Mouse (Mus musculus) neural tube, embryonic 13.5 days (tissue): ENCODE measurements around the gene Zfp652. TPM values are rescaled to one million over a fixed set of nuclear protein-coding genes. Genes with fewer than 3 reads are reported as not detected.
A peak's percentile ranks its signal among the peaks of the same experiment; 100 is the strongest.

Experiments used
- ATAC-seq: fragments of 200-750 bp; cut with Nextera tagmentation; 2 replicates; pipeline ENCODE4 v1.8.0; 2017; ENCODE audit warnings: low read depth, mild to moderate bottlenecking, moderate TSS enrichment, moderate library complexity
- H3K27ac ChIP-seq: fragments of 300-500 bp; sonication (generic); replicated peaks from 2 replicates; pipeline ENCODE4 v1.5.1; 2015; ENCODE audit warnings: moderate library complexity, mild to moderate bottlenecking, inconsistent platforms
- H3K27me3 ChIP-seq: fragments of 300-500 bp; sonication (generic); 2 replicates; pipeline ENCODE4 v1.6.1; 2015; ENCODE audit warnings: mild to moderate bottlenecking, inconsistent platforms
- H3K36me3 ChIP-seq: fragments of 300-500 bp; sonication (generic); 2 replicates; pipeline ENCODE4 v1.6.1; 2015; ENCODE audit warnings: mild to moderate bottlenecking, inconsistent platforms
- H3K4me1 ChIP-seq: fragments of 300-500 bp; sonication (generic); replicated peaks from 2 replicates; pipeline ENCODE4 v1.6.1; 2015; ENCODE audit warnings: inconsistent platforms
- H3K4me2 ChIP-seq: fragments of 300-500 bp; sonication (generic); 2 replicates; pipeline ENCODE4 v1.6.1; 2015; ENCODE audit warnings: inconsistent platforms, mild to moderate bottlenecking, moderate library complexity
- H3K4me3 ChIP-seq: fragments of 300-500 bp; sonication (generic); 2 replicates; pipeline ENCODE4 v1.5.1; 2015; ENCODE audit warnings: mild to moderate bottlenecking, inconsistent platforms
- H3K9ac ChIP-seq: fragments of 300-500 bp; sonication (generic); 2 replicates; pipeline ENCODE4 v1.6.1; 2015; ENCODE audit warnings: moderate library complexity, mild to moderate bottlenecking, inconsistent platforms
- H3K9me3 ChIP-seq: fragments of 300-500 bp; sonication (generic); 2 replicates; pipeline ENCODE4 v1.6.1; 2016; ENCODE audit warnings: inconsistent platforms
- WGBS: fragments of 180-500 bp; shearing (Covaris S2); methylation state at CpG from one replicate; pipeline ENCODE4 v1.1.7; 2015; 5-methylcytosine and 5-hydroxymethylcytosine counted together
- polyA plus RNA-seq: library from polyadenylated mRNA; unstranded; fragments of >200 nt; fragmentation: Nextera tagmentation; extraction: Ambion mirVana; gene quantifications from 2 replicates; pipeline ENCODE4 v1.2.1, GENCODE M21; 2015

Gene Zfp652
- polyA plus RNA-seq, 1 experiment from 2014 or later = 30.1 TPM

DNA sequence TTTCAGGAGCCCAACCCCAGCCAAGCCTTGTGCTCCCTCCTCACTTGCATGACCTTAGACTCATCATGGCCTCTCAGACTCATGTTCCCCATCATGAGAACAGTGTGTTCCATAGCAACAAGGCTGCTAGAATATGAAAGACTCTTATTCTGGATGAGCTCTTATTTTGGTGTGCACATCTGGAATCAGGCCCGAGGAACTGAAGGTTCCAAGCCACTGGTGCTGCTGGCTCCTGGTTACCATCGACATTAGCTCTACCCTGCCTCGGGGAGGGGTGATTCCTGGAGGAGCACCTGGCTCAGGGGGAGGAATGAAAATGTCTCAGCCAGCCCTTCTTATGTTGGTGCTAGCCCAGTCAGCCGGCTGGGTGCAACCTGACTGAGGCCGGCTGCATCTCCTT, 102.4 kb downstream of the Zfp652 start:
- 75% methylated on average over 5 of the region's 5 CpGs for WGBS
- H3K9me3 ChIP-seq = no peaks in the 10 kb centered on the region

DNA sequence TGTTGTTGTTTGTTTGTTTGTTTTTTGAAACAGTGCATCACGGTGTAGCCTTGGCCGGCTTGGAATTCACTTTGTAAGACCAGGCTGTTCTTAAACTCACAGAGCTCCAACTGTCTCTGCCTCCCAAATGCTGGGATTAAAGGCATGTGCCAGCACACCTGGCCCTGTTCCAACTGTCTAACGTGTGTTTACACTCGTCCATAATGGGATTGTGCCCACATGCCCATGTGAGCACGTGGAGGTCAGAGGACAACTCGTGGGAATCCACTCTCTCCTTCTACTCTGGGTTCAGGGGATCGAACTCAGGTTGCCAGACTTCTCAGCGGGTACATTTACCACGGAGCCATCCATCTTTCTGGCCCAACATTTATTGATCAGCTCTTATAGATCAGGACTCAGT, 102.9 kb downstream of the Zfp652 start:
- no peak overlapping the region for H3K27ac ChIP-seq
- no peak overlapping the region for H3K4me3 ChIP-seq
- H3K9ac ChIP-seq = no peak overlapping the region

More for the DNA sequence above, 102.4 kb downstream of the Zfp652 start:
- no peak for ATAC-seq
- H3K4me1 ChIP-seq = 0 out of 2 replicates have a peak, but pooled peaks cover 5% of the 10 kb centered on the region
- no peaks in the 10 kb centered on the region for H3K27me3 ChIP-seq
- H3K9ac ChIP-seq = no peak overlapping the region
- H3K4me2 ChIP-seq = no peak overlapping the region
- no peak overlapping the region for H3K27ac ChIP-seq
- no peaks in the 10 kb centered on the region for H3K36me3 ChIP-seq
- H3K4me3 ChIP-seq = no peak overlapping the region

DNA sequence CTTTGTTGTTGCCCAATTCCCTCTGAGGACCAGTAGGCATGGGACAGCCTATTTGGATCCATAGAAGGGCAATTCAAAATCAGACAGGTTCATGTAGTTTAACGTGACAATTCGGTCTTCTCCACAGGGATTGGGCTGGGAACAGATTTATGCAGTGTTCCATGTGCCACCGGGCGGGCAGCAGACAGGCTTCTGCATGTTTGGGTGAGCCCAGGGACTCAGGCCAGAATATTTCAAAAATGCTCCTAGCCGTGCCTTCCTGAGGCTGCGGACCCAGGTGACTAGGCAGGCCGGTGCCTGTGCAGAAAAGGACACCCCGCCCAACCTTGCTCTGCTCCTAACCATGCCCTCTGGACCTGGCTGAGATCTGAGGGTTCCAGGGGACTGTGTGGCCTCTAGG, 106.7 kb downstream of the Zfp652 start:
- H3K27ac ChIP-seq = no peak overlapping the region
- H3K4me1 ChIP-seq = peaks cover 7% of the 10 kb centered on the region; the same call in 1 of the 2 replicates
- no peak overlapping the region for H3K4me3 ChIP-seq
- WGBS = 88% methylated on average over 8 of the region's 8 CpGs
- no peak for ATAC-seq
- peaks cover 15% of the 10 kb centered on the region for H3K27me3 ChIP-seq
- H3K4me2 ChIP-seq = no peak overlapping the region
- H3K36me3 ChIP-seq = no peaks in the 10 kb centered on the region
- no peaks in the 10 kb centered on the region for H3K9me3 ChIP-seq
- no peak overlapping the region for H3K9ac ChIP-seq

More for the DNA sequence above, 102.9 kb downstream of the Zfp652 start:
- 81% methylated on average over 9 of the region's 9 CpGs for WGBS
- Histone ChIP-seq H3K27me3 (no peaks in the 10 kb centered on the region), H3K36me3 (no peaks in the 10 kb centered on the region), H3K4me1 (0 out of 2 replicates have a peak, but pooled peaks cover 3% of the 10 kb centered on the region), H3K4me2 (no peak overlapping the region), H3K9me3 (no peaks in the 10 kb centered on the region)
- no peak for ATAC-seq

DNA sequence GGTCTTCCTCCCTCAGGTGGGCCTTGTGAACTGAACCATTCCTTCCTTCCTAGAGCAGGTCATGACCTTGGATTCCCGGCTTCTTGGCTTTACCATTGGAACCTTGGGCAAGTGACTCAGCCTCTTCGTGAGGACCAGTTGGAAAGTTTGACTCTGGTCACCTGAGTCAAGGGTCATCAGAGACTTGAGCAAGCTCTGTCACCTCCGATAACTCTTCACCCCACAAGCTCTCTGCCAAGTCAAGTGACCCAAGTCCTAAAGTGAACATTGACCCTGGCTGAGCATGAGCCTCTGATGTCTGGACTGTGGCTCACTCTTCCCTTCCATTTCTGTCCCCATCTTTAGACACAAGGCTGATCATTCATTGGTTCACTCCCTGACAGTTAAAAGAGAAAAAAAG, 109.0 kb downstream of the Zfp652 start:
- Histone ChIP-seq H3K4me3 (no peak overlapping the region), H3K27me3 (peaks cover 33% of the 10 kb centered on the region), H3K9ac (no peak overlapping the region), H3K27ac (no peak overlapping the region), H3K9me3 (no peaks in the 10 kb centered on the region), H3K36me3 (no peaks in the 10 kb centered on the region), H3K4me2 (no peak overlapping the region), H3K4me1 (peaks cover 13% of the 10 kb centered on the region)
- 90% methylated on average over 3 of the region's 3 CpGs for WGBS
- ATAC-seq = no peak

DNA sequence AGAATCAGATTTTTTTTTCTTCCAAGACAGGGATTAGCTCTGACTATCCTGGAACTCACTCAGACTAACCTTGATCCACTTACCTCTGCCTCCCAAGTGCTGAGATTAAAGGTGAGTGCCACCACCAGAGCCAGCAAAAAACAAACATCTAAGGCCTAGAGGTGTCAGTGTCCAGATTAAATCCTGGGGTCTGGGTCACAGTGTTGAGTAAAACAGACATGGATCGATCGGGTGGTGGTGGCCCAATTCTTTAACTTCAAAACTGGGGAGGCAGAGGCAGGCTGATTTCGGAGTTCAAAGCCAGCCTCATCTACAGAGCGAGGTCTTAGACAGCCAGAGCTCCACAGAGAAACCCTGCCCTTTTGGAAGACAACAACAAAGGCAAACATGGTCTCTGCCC, 110.0 kb downstream of the Zfp652 start:
- Histone ChIP-seq H3K9me3 (no peaks in the 10 kb centered on the region), H3K4me2 (no peak overlapping the region), H3K9ac (no peak overlapping the region), H3K27me3 (peaks cover 43% of the 10 kb centered on the region), H3K4me1 (peaks cover 13% of the 10 kb centered on the region), H3K36me3 (no peaks in the 10 kb centered on the region), H3K4me3 (no peak overlapping the region), H3K27ac (no peak overlapping the region)
- ATAC-seq = no peak
- 90% methylated on average over 4 of the region's 4 CpGs for WGBS

DNA sequence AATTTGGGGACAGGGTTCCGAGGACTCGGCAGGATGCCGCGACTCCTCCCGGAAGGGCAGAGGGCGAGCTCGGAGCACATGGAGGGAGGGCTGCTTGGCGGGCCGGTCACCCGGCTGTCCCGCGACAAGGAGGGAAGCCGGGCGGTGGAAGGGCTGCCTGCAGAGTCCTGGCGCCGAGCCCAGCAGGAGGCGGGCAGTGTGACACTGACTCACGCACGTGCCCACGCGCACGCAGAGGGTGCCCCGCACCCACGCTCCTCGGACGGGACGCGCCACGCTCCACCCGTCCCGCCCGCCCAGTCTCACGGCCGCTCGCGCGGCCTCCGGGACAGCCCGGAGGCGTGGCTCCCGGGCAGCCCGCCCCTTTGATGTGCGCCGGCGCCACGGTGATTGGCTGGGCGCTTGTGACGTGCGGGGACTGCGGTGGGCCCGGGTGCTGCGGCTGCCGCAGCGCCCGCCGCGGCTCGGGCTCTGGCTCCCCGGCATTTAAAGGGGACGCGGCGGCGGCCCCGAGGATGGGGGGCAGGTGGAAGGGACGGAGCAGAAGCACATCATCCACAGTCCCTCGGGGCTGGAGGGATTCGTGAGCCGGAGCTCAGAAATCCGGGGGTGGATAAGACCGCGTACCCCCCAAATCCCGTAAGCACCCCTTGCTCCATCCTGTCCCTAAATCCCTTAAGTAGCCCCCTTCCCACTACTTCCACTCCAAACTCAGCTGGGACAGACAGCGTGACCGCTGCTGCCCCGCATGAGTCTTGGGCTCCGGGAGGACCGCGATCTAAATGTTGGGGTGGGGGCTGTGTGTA, 111.8 kb downstream of the Zfp652 start, which contains the start of gene Phospho1:
Gene Phospho1 (plus strand): TSS at position 429 of the 806 bp plus-strand sequence.
- WGBS = 0% methylated on average over 75 of the region's 78 CpGs
- H3K9ac ChIP-seq = peak within 1 kb of the TSS; percentile 77
- H3K27ac ChIP-seq = no peak within 1 kb of the TSS
- H3K4me1 ChIP-seq = peaks cover 13% of the 10 kb centered on the region
- H3K27me3 ChIP-seq = peaks cover 60% of the 10 kb centered on the region
- peak within 1 kb of the TSS; percentile 98 for H3K4me2 ChIP-seq
- H3K36me3 ChIP-seq = no peaks in the 10 kb centered on the region
- ATAC-seq = peak; percentile 98
- no peaks in the 10 kb centered on the region for H3K9me3 ChIP-seq
- peak within 1 kb of the TSS; percentile 61 for H3K4me3 ChIP-seq

DNA sequence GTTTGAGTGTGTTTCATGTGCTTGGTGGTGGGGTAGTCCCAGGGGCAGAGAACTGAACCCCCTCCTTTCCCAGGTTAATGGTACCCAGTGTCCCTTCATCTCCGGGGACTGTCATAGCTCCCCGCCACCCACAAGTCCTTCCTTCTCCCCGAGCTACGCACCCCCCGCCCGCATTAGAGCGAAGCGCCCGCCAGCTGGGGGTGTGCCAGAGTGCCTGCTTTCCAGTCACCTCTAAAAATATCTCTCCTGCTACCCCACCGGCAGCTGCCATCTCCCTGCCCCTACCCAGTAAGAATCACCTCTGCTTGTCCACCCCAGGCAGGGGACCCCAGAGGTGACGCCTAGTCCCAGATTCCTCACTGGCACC, 112.4 kb downstream of the Zfp652 start:
- no peaks in the 10 kb centered on the region for H3K9me3 ChIP-seq
- no peaks in the 10 kb centered on the region for H3K36me3 ChIP-seq
- H3K27me3 ChIP-seq = peaks cover 66% of the 10 kb centered on the region
- peaks cover 16% of the 10 kb centered on the region for H3K4me1 ChIP-seq
- no peak overlapping the region for H3K27ac ChIP-seq
- peak overlapping the region; percentile 98 for H3K4me2 ChIP-seq
- WGBS = 2% methylated on average over 11 of the region's 11 CpGs
- peak overlapping the region; percentile 77 for H3K9ac ChIP-seq
- peak overlapping the region; percentile 61 for H3K4me3 ChIP-seq
- ATAC-seq = peak; percentile 33; the same call in 1 of the 2 replicates

DNA sequence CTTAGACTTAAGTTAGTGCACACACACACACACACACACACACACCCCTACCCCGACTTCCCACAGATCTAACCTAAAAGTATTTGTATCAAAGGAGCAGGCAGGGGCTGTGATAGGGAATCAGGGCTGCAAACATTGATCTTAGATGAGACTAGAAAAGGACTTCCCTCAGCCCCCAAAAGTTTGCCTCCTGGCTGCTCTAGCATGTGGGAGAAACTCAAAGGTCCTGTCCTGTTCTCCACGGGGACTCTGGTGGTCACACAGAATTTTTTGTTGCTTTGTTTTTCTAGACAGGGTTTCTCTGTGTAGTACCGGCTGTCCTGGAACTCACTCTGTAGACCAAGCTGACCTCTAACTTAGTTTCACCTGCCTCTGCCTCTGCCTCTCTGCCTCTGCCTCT, 113.2 kb downstream of the Zfp652 start:
- H3K4me2 ChIP-seq = no peak overlapping the region
- no peak overlapping the region for H3K4me3 ChIP-seq
- peaks cover 23% of the 10 kb centered on the region for H3K4me1 ChIP-seq
- WGBS = 59% methylated on average over 3 of the region's 3 CpGs
- H3K27ac ChIP-seq = no peak overlapping the region
- peaks cover 73% of the 10 kb centered on the region for H3K27me3 ChIP-seq
- H3K36me3 ChIP-seq = no peaks in the 10 kb centered on the region
- no peaks in the 10 kb centered on the region for H3K9me3 ChIP-seq
- no peak for ATAC-seq
- no peak overlapping the region for H3K9ac ChIP-seq

DNA sequence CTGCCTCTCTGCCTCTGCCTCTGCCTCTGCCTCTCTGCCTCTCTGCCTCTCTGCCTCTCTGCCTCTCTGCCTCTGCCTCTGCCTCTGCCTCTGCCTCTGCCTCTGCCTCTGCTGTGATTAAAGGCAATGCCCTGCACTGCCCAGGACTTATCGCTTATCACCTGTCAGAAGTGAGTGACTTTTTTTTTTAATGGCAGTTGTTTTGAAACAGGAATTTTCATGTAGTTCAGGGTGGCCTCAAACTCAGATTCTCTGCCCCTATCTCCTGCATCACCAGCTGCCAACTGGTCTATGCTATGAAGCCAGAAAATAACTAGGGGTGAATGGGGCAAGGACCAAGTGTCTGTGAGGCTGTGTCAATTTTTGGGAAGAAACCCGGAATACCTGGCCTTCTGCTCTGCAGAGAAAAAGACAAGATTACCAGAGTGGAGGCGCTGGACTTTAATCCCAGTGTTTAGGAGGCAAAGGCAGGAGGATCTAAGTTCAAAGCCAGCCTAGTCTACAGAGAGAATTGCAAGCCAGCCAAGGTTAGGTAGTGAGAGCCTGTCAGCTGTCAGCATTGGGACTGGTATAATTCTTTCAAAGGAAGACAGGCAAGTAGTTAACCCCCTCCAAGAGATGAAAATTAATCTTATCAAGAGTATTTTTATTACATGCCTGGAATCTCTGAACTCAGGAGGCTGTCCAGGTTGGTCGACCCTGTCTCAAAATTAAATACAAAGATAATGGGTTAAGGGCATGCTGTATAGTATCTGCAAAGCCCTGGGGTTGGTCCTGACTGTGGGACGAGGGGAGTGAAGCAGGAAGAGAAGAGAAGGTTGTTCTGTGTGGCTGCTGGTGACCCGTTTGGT, 114.1 kb downstream of the Zfp652 start:
- Histone ChIP-seq H3K27me3 (peaks cover 82% of the 10 kb centered on the region), H3K4me1 (peaks cover 33% of the 10 kb centered on the region), H3K4me2 (no peak overlapping the region), H3K9ac (no peak overlapping the region), H3K27ac (no peak overlapping the region), H3K9me3 (no peaks in the 10 kb centered on the region), H3K4me3 (no peak overlapping the region), H3K36me3 (no peaks in the 10 kb centered on the region)
- no peak for ATAC-seq
- 47% methylated on average over 6 of the region's 6 CpGs for WGBS

DNA sequence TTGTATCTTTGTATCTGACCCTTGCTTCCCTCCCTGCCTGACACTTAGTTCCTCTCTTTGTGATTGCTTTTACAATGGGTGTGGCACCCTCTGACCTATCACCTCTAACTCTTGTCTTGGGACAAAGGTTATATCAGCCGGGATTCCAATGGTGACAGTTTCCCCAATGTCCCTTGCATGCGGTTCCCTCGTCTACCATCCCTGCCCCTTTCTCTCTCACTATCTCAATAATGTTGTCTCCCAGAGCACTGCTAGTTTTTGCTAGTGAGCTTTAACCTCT, 114.6 kb downstream of the Zfp652 start:
- Histone ChIP-seq H3K9ac (no peak overlapping the region), H3K27ac (no peak overlapping the region), H3K4me2 (no peak overlapping the region), H3K9me3 (no peaks in the 10 kb centered on the region), H3K36me3 (no peaks in the 10 kb centered on the region), H3K27me3 (peaks cover 88% of the 10 kb centered on the region), H3K4me3 (no peak overlapping the region), H3K4me1 (peaks cover 33% of the 10 kb centered on the region)
- WGBS = 17% methylated on average over 3 of the region's 3 CpGs
- no peak for ATAC-seq

DNA sequence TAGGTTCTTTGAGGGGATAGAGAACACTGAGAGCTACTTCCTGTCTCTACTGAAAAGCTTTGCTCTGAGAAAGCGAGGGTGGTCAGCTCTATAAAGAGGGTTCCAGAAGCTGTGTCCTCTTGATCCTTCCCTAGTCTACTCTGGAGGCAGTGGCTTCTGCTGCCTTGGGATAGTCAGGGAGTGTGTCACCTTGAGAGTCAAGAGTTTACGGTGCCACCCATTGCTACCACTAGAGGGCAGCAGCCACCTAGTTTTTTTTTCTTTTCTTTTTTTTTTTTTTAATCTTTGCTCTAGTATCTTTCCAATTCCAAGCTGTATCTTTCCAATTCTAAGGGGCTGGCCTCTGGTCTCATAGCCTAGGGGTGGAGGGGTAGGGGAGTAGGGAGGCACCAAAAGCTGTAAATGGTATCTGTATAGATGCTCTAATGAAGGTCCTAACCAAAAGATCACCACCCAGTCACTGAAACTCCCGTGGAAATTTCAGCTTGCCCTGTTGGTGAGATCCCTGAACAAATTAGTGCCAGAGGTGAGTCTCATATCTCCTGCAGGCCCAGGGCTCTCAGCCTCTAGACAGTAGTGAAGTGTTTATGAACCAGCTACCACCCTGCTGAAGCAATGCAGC, 115.1 kb downstream of the Zfp652 start:
- 21% methylated on average over 3 of the region's 3 CpGs for WGBS
- no peak overlapping the region for H3K4me2 ChIP-seq
- no peaks in the 10 kb centered on the region for H3K36me3 ChIP-seq
- peaks cover 91% of the 10 kb centered on the region for H3K27me3 ChIP-seq
- no peak for ATAC-seq
- no peak overlapping the region for H3K4me3 ChIP-seq
- no peak overlapping the region for H3K27ac ChIP-seq
- H3K4me1 ChIP-seq = peaks cover 33% of the 10 kb centered on the region
- no peak overlapping the region for H3K9ac ChIP-seq
- H3K9me3 ChIP-seq = no peaks in the 10 kb centered on the region
